Mouse (Mus musculus): ENCODE results near the gene Tppp3.

DNA sequence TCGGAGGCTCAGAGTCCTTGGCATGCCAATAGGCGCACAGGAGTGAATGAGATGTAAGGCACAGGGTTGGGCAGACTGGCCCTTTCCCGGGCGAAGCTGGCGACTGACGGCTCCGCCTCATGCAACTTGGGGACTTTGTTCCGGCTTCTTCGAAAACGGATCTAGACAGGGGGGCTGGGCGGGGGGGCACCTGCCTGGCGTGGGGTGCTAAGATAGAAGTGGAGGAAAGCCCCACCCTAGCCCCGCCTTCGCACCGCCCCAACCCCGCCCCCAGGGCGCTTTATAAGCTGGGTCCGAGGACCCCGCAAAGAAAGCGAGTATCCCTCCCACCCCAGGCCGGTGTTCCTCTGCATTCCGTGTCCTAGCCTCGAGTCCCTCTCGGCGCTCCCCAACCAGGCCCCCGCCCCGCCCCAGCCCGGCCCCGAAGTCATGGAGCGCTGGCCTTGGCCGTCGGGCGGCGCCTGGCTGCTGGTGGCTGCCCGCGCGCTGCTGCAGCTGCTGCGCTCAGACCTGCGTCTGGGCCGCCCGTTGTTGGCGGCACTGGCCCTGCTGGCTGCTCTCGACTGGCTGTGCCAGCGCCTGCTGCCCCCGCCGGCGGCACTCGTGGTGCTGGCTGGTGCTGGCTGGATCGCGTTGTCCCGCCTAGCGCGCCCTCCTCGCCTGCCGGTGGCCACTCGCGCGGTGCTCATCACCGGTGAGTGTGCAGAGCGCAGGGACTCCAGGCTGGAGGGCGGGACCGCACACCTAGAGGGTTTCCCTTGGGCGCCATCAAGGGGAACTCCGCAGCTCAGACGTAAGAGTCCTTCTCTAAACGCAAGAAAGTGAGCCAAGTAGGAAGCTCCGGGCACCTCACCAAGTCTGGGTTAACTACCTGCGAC is 47.3 kb upstream of the Tppp3 start, which contains the start of gene Hsd11b2:
- TF ChIP-seq CTCF (IDR thresholded peaks at IDR 0.05; ENCODE audit: low read depth, low read length) (no peak), POLR2A (IDR thresholded peaks at IDR 0.05; ENCODE audit: extremely low read depth, insufficient read depth, low read length) (no peak)

Measured in liver, adult 2 months (tissue).